Mouse (Mus musculus) right cerebral cortex, adult 18-20 months (tissue): ENCODE results near the gene Smoc2.
A peak's percentile ranks its signal among the peaks of the same experiment; 100 is the strongest.

Experiments
- DNase-seq: peaks from one replicate; pipeline ENCODE4 v3.0.0; 2022; ENCODE audit warnings: mixed read lengths

Smoc2 gene

DNA sequence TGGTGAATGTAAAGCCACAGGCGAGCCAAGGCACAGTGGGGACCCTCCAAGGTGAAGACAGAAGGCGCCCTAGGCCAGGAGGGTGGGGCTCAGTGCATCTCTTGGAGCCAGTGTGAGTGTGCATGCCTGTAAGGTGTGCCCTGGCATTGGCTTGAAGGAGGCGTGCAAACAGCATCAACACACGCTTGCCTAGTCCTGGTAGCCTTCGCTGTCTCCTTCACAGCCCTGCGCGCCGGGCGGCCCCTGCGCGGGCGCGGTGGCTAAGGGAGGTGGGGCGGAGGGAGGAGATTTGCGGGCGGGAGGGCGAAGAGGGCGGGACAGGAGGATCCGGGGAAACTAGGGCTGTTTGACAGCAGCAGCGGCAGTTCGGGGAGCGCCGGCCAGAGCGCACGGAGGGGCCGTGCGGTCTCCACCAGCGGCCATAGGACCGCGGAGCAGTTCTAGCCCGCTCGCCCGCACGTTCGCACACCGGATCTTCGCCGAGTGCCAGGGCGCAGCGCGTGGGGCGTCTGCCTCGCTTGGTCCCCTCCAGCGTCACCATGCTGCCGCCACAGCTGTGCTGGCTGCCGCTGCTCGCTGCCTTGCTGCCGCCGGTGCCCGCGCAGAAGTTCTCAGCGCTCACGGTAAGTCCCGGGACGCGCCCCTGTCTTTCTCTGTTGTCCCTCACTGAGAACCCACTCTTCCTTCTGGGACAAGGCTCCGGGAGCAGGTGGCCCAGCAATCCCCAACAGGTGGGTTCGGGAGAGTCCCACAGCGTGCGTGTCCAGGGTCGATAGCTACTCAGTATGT, at the start of gene Smoc2:
Smoc2 (plus strand) TSS at position 330 of the 789 bp plus-strand sequence.
- DNase-seq: peak; percentile 33

DNA sequence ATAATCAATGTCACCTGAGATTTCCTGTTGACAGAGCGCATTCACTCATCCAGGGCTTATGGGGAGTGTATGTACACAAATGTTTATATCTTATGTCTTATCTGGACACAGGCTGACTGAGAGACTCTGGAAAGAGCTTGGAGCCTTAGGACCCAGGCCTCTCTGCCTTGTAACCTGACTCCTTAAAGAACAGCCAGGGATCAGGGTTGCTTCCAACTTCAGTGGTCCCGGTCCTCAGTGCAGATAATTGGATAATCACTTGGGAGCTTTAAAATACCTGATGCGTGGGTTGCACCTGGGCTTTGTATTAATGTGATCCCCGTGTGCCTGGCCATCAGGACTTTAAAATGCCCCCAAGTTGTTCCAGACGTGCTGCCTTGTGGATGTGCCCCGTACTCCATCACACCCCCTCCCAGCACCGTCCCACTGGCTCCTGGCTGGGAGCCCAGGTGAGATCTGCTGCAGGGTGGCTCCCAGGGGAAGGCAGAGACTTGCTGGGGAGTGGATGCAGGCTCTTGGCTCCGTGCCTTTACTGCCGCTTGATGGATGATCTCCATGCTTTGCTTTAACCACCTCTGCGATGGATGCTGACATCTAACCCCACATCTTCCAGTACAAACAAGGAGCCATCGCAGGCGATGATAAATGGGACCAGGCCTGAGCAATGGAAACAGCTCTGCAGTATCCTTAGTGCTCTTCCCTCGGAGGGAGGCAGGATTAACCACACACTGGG, 48.4 kb upstream of the Smoc2 start:
- DNase-seq: no peak

DNA sequence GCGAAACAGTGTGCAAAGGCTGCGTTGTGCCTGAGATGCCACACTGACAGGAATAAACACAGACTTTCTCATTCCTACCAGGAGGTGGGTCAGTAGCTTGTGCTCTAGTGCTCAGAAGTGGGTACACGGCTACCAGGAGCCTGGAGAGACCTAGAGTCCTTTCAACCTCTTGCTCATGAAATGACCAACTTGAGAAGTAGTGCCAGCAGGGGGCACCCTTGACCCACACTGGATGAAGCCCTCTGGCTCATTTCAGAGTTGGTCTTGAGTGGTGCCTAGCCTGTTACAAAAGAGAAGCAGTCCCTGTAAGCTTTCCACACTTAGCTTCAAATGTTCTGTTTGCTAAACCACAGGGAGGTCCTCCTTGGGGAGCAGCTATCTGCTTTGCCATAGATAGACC, 46.7 kb upstream of the Smoc2 start:
- peak; percentile 73 for DNase-seq

DNA sequence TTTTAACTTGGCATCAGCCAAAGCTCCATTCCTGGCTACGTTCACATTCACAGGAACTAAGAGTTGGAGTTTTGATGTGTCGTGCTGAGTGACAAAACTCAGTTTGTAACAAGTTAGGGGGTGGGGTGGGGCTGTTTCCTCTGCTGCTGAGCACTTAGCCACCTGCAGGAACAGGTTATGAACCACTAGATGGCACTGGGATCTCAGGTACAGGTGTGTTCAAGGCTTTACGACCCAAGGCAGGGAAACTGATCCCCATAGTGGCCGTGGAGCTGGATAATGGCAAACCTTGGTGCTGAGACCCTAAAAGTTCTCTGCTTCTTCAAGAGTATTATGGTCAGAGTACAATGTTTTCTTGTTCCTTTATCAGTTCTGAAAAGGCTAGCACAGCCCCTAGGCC, 45.6 kb upstream of the Smoc2 start:
- no peak for DNase-seq

DNA sequence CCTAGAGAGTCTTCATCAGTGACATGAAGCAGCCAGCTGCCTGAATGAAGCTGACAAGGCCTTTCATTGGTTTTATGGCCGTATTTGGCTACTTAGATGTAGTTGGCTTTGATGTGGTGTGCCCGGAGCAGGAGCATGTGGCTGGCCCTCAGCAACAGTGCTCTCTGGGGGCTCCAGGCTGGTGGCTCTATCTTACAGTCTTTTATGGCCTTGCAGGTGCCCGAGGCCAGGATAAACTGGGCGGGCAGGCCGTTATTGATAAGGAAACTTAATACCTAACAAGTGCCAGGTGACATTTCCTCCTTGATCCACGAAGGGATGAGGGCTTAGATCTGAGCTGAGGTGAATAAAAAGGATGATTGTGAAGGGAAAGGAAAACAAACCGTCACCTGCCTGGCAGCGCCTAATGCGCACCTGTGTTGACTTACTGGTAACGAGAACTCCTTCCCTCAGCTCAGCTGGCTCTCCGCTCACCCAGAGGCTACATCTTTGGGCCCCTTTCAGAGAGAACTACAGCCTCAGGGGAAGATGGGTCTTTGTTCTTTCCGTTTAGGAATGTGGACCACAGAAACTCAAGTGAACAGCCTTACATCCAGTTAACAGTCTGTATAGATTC, 44.4 kb upstream of the Smoc2 start:
- DNase-seq: no peak

DNA sequence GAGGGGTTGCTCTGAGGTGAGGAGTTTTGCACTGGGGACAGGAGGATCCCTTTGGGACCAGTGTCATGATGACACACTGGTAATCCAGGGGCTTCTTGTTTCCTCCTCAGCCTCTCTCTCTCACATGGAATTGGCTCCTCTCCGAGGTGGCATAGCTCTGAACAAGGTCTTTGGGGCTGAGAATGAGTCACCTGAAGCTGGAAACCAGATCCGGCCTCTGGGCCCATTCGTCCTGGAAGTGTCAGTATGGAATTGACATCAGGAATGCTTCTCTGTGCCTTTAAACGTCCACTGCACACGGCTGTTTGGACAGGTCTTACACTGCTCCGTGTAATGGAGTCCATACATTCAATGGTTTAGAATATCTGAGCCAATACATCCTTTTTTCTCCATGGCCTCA, 42.2 kb upstream of the Smoc2 start:
- DNase-seq: no peak

DNA sequence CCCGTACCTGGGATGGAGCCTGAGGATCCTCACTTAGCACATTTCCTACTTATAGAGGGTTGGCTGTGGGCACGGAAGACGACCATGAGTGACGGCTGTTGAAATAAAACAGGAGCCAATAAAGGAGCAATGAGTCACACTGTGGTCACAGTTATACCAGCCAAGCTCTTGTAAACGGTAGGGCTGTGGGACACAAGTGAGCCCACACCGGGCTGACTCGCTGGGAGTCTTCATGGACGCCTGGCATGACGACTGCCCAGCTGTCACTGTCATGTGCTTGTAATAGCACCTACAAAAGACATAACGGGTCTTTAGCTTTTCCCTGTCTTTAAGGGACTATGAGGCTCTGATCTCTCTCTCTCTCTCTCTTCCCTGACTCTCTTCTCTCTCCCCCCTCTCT, 39.3 kb upstream of the Smoc2 start:
- DNase-seq: no peak

DNA sequence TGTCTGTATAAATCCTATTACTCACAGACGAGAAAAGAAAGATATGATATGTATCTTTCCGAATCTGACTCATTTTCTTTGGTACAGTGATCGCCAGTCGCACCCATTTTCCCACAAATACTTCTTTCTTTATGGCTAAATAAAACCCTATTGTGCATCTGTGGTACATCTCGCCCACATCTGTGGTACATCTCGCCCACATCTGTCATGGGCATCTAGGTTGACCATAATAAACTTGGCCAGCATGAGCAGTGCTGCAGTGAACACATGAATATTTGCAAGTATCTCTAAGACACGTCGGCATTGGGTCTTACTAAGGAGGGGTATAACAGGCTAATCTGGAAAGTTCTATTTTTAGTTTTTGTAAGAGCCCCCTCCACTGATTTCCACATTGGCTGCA, 36.7 kb upstream of the Smoc2 start:
- DNase-seq: peak; percentile 24

DNA sequence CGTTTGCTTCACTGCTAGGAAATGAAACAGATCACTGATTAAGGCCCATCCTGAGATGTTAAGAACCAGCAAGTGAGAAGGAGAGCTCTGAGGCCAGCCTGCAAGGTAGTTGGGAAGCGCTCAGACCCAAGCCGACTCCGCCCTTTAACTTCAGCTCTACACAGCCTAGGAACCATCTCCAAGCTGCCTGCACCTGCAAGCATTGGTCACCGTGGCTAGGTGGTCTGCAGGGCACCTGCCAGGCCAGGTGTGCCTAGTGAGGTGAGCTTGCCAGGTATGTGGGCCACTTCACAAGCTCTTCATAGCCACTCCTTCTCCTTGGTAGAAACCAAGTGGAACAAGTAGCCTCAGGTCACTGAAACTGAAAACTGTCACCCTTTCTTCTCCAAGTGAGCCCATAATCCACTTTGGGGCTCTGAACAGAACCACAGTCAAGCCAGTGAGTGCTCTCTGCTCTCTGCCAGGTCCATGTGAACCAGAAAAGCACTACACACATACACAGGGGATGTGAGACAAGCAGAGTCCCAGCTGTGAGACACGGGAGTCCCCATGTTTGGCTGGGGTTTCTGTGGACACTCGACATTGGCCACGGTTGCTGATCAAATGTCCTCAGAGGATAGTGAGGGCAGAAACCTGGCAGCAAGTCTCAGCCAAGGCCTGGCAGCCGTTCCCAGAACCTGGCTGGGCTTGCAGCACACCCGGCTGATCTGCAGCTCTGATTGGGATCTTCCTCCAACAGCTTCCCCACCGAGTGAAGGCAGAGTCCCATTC, 34.9 kb upstream of the Smoc2 start:
- no peak for DNase-seq

DNA sequence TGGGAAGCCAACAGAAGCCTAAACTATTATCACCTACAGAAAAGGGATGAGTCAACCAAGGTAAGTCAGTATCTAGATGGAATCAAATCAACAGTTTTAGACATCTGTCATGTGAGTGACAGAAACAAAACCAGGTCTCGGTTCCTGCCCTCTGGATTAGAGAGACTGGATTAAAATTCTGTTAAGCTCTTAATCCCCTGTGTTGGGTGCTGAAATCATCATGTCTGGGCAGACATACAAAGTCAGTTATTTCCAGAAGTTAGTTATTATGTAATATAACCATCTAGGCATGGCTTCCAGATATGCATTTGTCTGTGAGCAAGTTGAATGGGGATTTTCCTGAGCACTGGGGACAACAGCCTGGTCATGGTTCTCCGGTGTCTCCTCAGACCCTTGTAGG, 33.0 kb upstream of the Smoc2 start:
- DNase-seq: no peak

DNA sequence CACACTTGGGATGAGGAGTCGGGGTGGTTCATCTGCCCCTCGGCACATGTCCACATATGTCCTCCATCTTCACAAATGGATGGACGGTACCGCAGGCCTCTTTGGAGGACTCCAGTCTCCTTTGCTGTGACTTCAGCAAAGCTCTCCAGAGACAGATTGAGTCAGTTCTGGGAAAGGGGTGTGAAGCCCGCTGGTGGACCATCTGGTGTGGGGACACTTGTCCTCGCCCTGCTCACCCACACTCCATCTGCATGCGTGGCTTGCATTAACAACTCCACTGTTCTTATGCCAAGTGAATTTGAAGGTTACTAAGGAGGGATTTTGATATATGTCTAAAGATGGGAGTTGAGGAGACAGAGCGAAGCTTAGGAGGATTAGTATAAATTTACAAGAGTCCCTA, 31.4 kb upstream of the Smoc2 start:
- peak; percentile 90 for DNase-seq

DNA sequence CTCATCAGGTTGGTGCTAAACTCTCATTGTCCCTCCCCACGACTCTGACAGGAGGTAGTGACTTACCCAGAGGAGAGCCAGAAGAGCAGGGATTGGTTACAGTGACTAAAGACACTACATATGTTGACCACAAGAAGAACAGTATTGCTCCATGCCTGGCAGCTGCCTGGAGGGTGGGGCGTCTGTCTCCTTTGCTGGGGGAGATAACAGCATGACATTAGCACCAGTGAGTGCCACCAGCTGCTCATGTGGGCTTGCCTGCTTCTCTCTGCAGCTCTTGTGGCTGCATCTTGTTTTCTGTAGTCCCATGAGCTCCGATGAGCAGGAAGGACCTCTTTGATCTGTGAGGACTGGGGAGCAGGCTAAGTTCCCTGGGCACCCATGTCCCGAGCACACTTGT, 29.7 kb upstream of the Smoc2 start:
- peak; percentile 19 for DNase-seq

DNA sequence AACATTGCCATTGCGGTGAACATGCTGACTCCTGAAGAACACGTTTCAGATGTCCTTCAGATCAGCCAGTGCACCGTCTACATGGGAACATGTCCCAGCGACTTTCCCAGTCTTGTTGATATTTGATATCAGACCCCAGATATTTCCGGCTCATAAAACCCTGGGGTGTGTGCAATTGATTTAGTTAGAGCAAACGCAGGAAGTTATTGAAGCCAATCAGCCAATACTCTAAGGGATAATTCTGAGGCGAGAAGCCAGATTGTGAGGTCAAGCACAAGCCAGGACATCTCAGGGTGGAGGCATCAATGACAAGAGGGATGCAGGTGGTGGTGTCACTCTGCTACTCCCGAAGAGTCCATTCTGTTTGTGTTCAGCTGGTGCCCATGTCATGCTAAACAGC, 28.9 kb upstream of the Smoc2 start:
- DNase-seq: no peak

DNA sequence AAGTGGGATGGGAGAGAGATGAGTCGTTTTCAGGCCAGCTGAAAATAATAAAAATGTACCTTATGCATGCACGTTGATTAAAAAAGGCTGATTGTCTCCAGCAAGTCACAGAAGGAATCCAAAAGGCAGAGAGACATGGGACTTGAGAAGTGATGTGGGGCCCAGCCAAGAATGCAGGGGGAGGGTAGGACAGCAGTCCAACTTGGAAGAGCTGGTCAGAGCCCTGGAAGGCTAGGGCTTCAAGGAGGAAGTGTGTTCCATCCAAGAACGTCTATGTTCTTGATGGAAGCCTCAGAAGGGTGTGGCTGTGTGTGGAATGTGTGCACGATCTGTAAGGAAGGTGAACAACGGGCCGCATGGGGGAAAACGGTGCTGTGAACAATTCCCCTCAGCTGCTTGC, 26.9 kb upstream of the Smoc2 start:
- no peak for DNase-seq

DNA sequence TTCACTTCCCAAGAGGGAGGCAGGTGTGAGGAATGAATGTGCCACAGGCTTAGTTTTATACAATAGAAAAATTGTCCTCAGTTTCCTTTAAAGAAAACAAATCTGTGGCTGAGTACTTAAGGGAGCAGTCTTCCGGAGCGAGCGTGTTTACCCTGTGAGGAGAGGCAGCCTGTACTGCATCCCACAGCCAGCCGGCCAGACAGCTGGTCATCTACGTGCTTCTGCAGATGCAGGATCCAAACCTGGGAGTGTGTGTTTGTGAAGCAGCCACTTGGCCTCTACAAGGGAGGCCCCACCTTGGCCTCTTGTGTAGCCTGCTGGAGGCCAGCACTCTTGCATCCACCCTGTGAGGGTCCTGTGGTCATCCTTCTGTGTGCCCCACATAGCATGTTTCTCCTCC, 24.7 kb upstream of the Smoc2 start:
- DNase-seq: no peak

DNA sequence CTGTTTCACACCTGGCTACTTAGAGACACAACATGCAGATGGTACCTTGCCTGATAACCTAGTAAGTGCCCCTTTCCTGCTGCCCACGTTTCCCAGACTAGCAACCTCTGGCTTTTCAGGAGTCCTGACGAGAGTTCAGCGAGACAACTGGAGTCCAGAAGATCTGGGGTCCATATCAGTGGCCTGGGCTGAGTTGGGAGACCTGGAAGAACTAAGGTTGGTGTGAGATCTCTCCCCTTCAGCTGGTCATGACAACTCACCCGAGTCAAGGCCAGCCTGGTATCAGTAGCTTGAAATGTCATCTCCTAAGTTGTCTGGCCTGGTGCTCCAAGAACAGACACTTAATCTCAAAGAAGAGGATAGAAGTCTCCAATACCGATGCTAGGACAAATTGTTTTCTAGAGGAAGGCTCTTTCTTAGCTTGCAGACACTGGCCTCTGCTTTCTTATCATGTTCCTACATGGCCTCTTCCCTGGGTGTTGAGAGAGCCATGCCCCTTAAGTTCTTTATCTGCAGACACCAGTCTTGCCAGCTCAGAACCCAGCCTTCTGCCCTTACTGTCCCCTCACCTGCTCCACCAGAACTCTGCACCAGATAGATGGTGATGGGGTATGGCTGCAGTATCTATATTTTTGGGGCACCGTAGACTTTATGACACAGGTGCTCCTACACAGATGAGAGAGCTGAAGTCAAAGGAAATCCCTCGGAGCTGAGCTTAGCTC, 21.3 kb upstream of the Smoc2 start:
- no peak for DNase-seq

DNA sequence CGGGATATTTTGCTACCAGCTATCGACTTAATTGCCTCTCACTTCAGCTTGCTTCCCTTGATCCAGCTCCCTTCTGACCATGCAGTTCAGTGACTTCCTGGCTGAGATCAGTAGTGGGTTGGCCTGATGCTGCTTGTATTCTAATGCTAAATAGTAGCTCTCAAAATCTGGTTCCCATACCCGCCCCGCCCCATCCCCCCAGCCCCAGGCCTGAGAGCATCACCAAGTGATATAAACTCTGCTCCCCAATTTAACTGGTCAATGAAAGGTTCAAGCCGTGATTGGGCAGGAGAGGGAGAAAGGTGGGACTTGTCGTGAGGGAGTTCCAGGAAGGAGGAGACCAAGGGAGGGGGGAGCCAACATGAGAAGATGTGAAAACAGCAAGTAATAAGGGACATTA, 20.4 kb upstream of the Smoc2 start:
- DNase-seq: no peak

DNA sequence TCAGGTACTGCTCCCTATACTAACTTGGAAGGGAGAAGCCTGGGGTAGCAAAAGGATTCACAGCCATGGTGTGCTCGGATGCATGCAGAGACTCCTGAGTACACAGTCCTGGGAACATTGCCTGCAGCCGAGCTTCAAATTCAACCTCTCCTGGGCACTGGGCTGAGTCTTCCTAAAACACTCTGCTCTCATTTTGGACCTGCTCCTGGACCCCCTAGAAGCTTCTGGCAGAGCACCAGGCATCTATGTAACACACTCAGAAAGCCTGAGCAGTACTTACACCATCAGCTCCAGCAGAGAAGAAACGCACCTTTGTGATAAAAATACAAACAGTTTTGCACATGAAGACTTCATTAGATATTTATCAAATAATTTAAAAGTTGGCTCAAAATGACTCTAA, 18.3 kb upstream of the Smoc2 start:
- no peak for DNase-seq

DNA sequence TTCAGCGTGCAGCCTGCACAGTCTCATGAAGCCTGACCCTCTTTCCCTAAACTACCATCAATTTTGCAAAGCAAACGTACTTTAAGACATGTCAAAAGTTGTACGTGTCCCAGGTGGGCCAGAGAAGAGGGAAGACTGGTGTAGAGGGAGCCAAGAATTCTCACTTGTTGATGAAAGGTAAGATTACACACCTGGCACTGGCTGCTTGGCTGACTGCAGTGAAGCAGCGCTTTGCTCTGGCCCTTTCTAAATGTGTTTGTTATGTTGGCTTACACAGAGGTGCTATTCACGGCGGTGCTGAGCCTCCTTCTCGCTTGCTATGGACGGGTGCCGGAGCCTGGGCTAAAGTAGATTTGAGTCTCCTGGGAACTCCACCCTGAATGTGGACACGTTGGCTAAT, 17.1 kb upstream of the Smoc2 start:
- DNase-seq: no peak

DNA sequence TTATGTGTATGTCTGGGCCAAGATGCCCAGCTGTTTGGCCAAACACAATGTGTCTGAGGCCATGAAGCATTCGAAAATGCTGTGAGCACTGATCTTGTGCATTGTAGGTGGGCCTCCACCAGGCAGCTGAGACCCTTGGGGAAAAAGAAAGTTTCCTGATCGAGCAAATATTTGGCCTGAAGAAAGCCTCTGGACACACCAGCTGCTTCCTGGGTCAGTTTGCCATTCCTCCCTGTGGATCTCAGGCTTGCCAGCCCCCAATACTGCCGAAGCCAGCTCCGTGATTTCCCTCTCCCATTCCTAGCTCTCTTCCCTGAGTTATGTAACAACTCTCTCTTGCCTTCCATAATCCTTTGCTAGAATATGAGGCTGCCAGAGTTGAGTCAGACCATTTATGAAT, 11.3 kb upstream of the Smoc2 start:
- no peak for DNase-seq

DNA sequence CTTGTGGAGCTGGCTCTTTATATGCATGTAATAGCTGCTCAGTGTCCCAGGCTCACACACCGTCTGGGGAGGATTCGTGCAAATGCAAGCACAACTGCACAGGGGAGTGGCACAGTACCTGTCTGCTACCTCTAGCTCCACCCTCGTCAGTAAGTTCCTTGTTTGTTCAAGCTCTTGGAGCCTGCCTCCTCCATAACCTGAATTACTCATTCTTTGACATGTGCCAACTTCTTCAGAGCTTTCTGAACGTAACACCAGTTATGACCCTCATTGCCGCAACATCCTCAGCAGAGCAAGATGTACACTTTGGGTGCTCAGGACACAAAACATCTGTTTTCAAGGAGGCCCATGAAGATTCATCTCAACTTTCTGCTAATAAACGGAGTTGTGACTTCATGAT, 5.9 kb upstream of the Smoc2 start:
- no peak for DNase-seq

DNA sequence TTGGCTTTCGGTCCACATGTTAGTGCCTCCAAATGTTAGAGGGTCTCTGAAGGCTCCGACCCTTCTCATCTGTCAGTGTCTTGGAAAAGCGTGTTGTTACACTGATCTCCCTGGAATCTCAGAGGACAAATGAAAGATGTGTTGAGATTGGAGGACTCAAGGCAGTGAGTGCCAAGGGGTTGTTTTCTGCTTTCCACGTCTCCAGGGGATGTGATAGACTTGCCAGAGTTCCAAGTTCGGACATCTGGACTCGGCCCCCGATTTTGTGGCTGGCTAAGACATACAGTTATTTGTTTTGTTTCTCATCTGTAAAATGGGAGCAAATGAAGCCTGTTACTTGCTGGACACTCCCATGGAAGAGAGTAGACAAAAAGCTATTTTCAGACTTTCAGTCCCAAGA, 2.0 kb upstream of the Smoc2 start:
- no peak for DNase-seq

DNA sequence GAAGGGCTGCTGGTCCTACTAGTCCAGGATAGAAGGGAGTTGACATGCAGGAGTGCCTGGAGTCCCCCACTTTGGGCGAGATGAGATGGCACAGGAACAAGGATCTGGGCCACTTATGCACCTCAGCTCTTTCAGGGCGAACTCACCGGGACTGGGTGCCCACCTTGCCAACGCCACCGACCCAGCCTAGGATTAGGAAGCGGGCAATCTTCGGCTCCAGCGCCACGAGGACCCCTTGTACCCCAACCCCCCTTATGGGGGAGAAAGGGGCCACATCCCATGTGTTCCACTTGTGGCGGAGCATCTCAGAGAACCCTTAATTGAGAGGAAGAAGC, 627 bp downstream of the Smoc2 start:
- DNase-seq: no peak
